Mouse (Mus musculus) heart, postnatal 0 days (tissue): Measurements from ENCODE around the gene Irf1. TPM values are rescaled to one million over a fixed set of nuclear protein-coding genes. Genes with fewer than 3 reads are reported as not detected.

ENCODE experiments used
- ATAC-seq: fragments of 200-750 bp; cut with Nextera tagmentation; 2 replicates; pipeline ENCODE4 v1.8.0; 2017; ENCODE audit warnings: low read depth, moderate number of reproducible peaks, moderate library complexity; ENCODE audit not compliant: insufficient read depth
- DNase-seq: peaks from one replicate; pipeline ENCODE4 v3.0.0-alpha.2; 2016; ENCODE audit warnings: low spot score
- H3K27ac ChIP-seq: fragments of 300-500 bp; sonication (generic); 2 replicates; pipeline ENCODE4 v1.5.1; 2014; ENCODE audit warnings: low read depth, mild to moderate bottlenecking
- H3K27me3 ChIP-seq: fragments of 300-500 bp; sonication (generic); 2 replicates; pipeline ENCODE4 v1.6.1; 2014; ENCODE audit warnings: low read length, mixed read lengths; ENCODE audit not compliant: control insufficient read depth, insufficient read depth
- H3K36me3 ChIP-seq: fragments of 300-500 bp; sonication (generic); replicated peaks from 2 replicates; pipeline ENCODE4 v1.6.1; 2014; ENCODE audit warnings: low read length, mixed read lengths; ENCODE audit not compliant: control insufficient read depth, insufficient read depth
- H3K4me1 ChIP-seq: fragments of 300-500 bp; sonication (generic); 2 replicates; pipeline ENCODE4 v1.6.1; 2014; ENCODE audit warnings: antibody characterized with exemption; ENCODE audit not compliant: control insufficient read depth, insufficient read depth
- H3K4me2 ChIP-seq: fragments of 300-500 bp; sonication (generic); 2 replicates; pipeline ENCODE4 v1.6.1; 2014; ENCODE audit warnings: low read depth, mild to moderate bottlenecking, low read length, moderate library complexity
- H3K4me3 ChIP-seq: fragments of 300-500 bp; sonication (generic); 2 replicates; pipeline ENCODE4 v1.5.1; 2014; ENCODE audit warnings: low read depth, low read length
- H3K9ac ChIP-seq: fragments of 300-500 bp; sonication (generic); replicated peaks from 2 replicates; pipeline ENCODE4 v1.6.1; 2014; ENCODE audit warnings: low read depth, low read length, mixed read lengths
- H3K9me3 ChIP-seq: fragments of 300-500 bp; sonication (generic); replicated peaks from 2 replicates; pipeline ENCODE4 v1.6.1; 2016; ENCODE audit warnings: low read length; ENCODE audit not compliant: control insufficient read depth
- CTCF ChIP-seq: IDR thresholded peaks from 2 replicates; pipeline ENCODE4 v1.5.1; 2016; ENCODE audit warnings: antibody characterized with exemption, control low read depth, low read depth
- EP300 ChIP-seq: IDR thresholded peaks from 2 replicates; pipeline ENCODE4 v1.6.1; 2016; ENCODE audit warnings: antibody characterized with exemption, low read depth
- WGBS: fragments of 180-500 bp; shearing (Covaris S2); extraction: QIAGEN DNeasy Blood & Tissue Kit; methylation state at CpG from one replicate; pipeline ENCODE4 v1.1.7; 2014; 5-methylcytosine and 5-hydroxymethylcytosine counted together
- polyA plus RNA-seq: library from polyadenylated mRNA; unstranded; fragments of >200 nt; fragmentation: Nextera tagmentation; extraction: Ambion mirVana; gene quantifications from 2 replicates; pipeline ENCODE4 v1.2.1, GENCODE M21; 2015
- total RNA-seq: library from RNA; depleted of rRNA; stranded (reverse); fragments of >200 nt; gene quantifications from 2 replicates; pipeline ENCODE4 v1.2.3, GENCODE M21; 2014; ENCODE audit warnings: low replicate concordance

Irf1 gene
- total and polyA plus RNA-seq, 2 experiments from 2014 or later, result 9.1 to 9.4 TPM

DNA sequence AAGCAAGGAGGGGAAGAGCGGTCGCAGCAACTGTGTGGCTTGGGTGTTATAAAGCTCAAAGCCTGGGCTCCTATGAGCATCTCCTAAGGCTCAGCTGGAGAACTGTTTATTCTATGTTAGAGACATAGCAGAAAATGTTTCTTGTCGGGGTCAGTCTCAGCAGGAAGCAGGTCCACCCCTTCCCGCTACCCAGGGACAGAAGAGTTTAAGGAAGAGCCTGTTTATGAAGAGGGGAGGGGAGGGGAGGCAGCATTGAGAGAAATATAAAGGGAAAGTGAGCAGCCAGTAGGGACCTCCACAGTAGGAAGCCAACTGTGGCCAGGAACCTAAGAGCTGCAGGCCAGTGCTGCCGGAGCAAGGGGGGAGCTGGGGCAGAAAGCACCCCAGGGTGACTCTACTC, 39.5 kb downstream of the Irf1 start:
- TF ChIP-seq EP300 (no peak), CTCF (no peak)
- DNase-seq, result no peak
- H3K4me3 ChIP-seq, result no peak overlapping the region
- H3K4me1 ChIP-seq, result peaks cover 6% of the 10 kb centered on the region; the same call in 1 of the 2 replicates
- no peaks in the 10 kb centered on the region for H3K36me3 ChIP-seq
- no peak overlapping the region for H3K4me2 ChIP-seq
- no peaks in the 10 kb centered on the region for H3K9me3 ChIP-seq
- H3K27me3 ChIP-seq, result no peaks in the 10 kb centered on the region
- WGBS, result 46% methylated on average over 5 of the region's 5 CpGs
- no peak for ATAC-seq
- no peak overlapping the region for H3K27ac ChIP-seq
- H3K9ac ChIP-seq, result no peak overlapping the region

DNA sequence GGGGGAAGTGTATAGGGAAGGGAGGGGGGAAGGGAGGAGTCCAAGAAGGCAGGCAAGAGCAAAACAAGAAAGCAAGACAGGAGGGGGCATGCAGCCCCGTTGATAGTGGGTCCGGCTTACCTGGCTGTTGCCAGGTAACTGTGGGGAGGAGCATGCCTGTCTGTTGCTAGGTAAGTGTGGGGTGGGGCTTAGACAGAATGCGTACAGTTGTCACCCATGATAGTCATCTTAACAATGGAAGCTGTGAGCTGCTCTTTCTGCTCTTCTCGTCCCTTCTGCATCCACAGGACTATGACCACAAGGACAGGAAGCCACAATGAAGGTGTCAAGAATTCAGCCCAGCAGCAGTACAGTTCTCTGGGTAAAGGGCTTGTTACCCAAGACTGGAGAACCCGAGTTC, 40.3 kb downstream of the Irf1 start:
- no peak overlapping the region for H3K4me2 ChIP-seq
- no peak for ATAC-seq
- DNase-seq, result no peak
- H3K27ac ChIP-seq, result no peak overlapping the region
- H3K9ac ChIP-seq, result no peak overlapping the region
- TF ChIP-seq CTCF, result no peak
- TF ChIP-seq EP300, result no peak
- H3K27me3 ChIP-seq, result no peaks in the 10 kb centered on the region
- WGBS, result 67% methylated on average over 5 of the region's 5 CpGs
- H3K4me1 ChIP-seq, result peaks cover 6% of the 10 kb centered on the region; the same call in 1 of the 2 replicates
- no peaks in the 10 kb centered on the region for H3K36me3 ChIP-seq
- no peaks in the 10 kb centered on the region for H3K9me3 ChIP-seq
- H3K4me3 ChIP-seq, result no peak overlapping the region

DNA sequence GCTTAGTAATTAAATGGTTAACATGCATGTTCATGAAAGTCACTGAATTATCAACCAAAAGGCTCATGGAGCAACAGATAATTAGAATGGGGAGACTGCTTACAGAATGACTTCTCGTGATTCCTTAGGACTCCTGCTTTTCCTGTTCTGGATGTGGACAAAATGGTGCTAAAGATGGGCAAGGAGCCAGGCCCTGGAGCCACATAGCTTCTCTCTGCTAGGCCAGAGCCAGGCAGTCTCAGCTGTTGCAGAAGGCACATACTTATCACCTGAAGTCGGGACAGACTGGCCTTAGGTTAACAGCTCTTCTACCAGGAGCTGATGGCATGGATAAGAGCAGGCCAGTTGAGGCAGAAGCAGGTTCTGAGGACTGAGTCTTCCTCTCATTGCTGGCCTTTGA, 40.9 kb downstream of the Irf1 start:
- no peak for ATAC-seq
- Histone ChIP-seq H3K9me3 (no peaks in the 10 kb centered on the region), H3K4me2 (no peak overlapping the region), H3K4me3 (no peak overlapping the region), H3K27me3 (no peaks in the 10 kb centered on the region), H3K9ac (no peak overlapping the region), H3K27ac (no peak overlapping the region), H3K36me3 (no peaks in the 10 kb centered on the region), H3K4me1 (peaks cover 6% of the 10 kb centered on the region; the same call in 1 of the 2 replicates)
- WGBS, result 32% methylated on average over 2 of the region's 2 CpGs
- TF ChIP-seq EP300 (no peak), CTCF (no peak)
- no peak for DNase-seq

GRCm38 (mm10) chr11:53811312-53811711, 41.5 kb downstream of the Irf1 start:
- Histone ChIP-seq H3K27ac (no peak overlapping the region), H3K4me2 (no peak overlapping the region), H3K9ac (no peak overlapping the region), H3K4me1 (peaks cover 6% of the 10 kb centered on the region; the same call in 1 of the 2 replicates), H3K36me3 (no peaks in the 10 kb centered on the region), H3K9me3 (no peaks in the 10 kb centered on the region), H3K27me3 (no peaks in the 10 kb centered on the region), H3K4me3 (no peak overlapping the region)
- ATAC-seq (no peak), DNase-seq (no peak)
- 72% methylated on average over 3 of the region's 3 CpGs for WGBS
- TF ChIP-seq CTCF (no peak), EP300 (no peak)

GRCm38 (mm10) chr11:53813001-53813868, 43.4 kb downstream of the Irf1 start:
- DNase-seq, result no peak
- H3K36me3 ChIP-seq, result no peaks in the 10 kb centered on the region
- no peaks in the 10 kb centered on the region for H3K27me3 ChIP-seq
- peaks cover 6% of the 10 kb centered on the region; the same call in 1 of the 2 replicates for H3K4me1 ChIP-seq
- TF ChIP-seq CTCF (no peak), EP300 (no peak)
- 71% methylated on average over 16 of the region's 16 CpGs for WGBS
- no peak overlapping the region for H3K9ac ChIP-seq
- H3K4me3 ChIP-seq, result no peak overlapping the region
- no peak for ATAC-seq
- H3K4me2 ChIP-seq, result no peak overlapping the region
- no peaks in the 10 kb centered on the region for H3K9me3 ChIP-seq
- 0 out of 2 replicates have a peak overlapping the region, but pooled peaks have one; percentile 34 for H3K27ac ChIP-seq
